Mouse (Mus musculus) intestine, embryonic 14.5 days (tissue): Measurements from ENCODE around the gene Neurl3. TPM values are rescaled to one million over a fixed set of nuclear protein-coding genes. Genes with fewer than 3 reads are reported as not detected.

ENCODE experiments used
- ATAC-seq: fragments of 200-750 bp; cut with Nextera tagmentation; replicated peaks from 2 replicates; pipeline ENCODE4 v1.8.0; 2017; ENCODE audit warnings: low read depth, moderate number of reproducible peaks, moderate TSS enrichment, moderate library complexity; ENCODE audit not compliant: low FRiP score, low TSS enrichment
- DNase-seq: peaks from one replicate; pipeline ENCODE4 v3.0.0-alpha.2; 2018; ENCODE audit warnings: low spot score
- H3K27ac ChIP-seq: fragments of 300-500 bp; sonication (generic); 2 replicates; pipeline ENCODE4 v1.5.1; 2014; ENCODE audit warnings: low read depth, mild to moderate bottlenecking, control low read depth
- H3K27me3 ChIP-seq: fragments of 300-500 bp; sonication (generic); replicated peaks from 2 replicates; pipeline ENCODE4 v1.6.1; 2014; ENCODE audit warnings: low read length, control low read depth; ENCODE audit not compliant: control insufficient read depth, insufficient read depth
- H3K36me3 ChIP-seq: fragments of 300-500 bp; sonication (generic); 2 replicates; pipeline ENCODE4 v1.6.1; 2014; ENCODE audit warnings: low read length, control low read depth; ENCODE audit not compliant: control insufficient read depth, insufficient read depth
- H3K4me1 ChIP-seq: fragments of 300-500 bp; sonication (generic); replicated peaks from 2 replicates; pipeline ENCODE4 v1.6.1; 2014; ENCODE audit warnings: low read length, control low read depth, mixed read lengths; ENCODE audit not compliant: control insufficient read depth, insufficient read depth
- H3K4me2 ChIP-seq: fragments of 300-500 bp; sonication (generic); 2 replicates; pipeline ENCODE4 v1.6.1; 2014; ENCODE audit warnings: low read length
- H3K4me3 ChIP-seq: fragments of 300-500 bp; sonication (generic); 2 replicates; pipeline ENCODE4 v1.5.1; 2014; ENCODE audit warnings: low read depth, low read length, control low read depth, mixed read lengths
- H3K9ac ChIP-seq: fragments of 300-500 bp; sonication (generic); 2 replicates; pipeline ENCODE4 v1.6.1; 2014; ENCODE audit warnings: mild to moderate bottlenecking, low read length
- H3K9me3 ChIP-seq: fragments of 300-500 bp; sonication (generic); 2 replicates; pipeline ENCODE4 v1.6.1; 2016; ENCODE audit warnings: low read length, control low read depth; ENCODE audit not compliant: control insufficient read depth
- WGBS: fragments of 180-500 bp; shearing (Covaris S2); extraction: QIAGEN DNeasy Blood & Tissue Kit; methylation state at CpG from one replicate; pipeline ENCODE4 v1.1.7; 2014; 5-methylcytosine and 5-hydroxymethylcytosine counted together
- polyA plus RNA-seq: library from polyadenylated mRNA; unstranded; fragments of >200 nt; fragmentation: Nextera tagmentation; extraction: Ambion mirVana; gene quantifications from 2 replicates; pipeline ENCODE4 v1.2.1, GENCODE M21; 2014

The Neurl3 gene
- polyA plus RNA-seq, 1 experiment from 2014 or later, result 16.2 TPM

DNA sequence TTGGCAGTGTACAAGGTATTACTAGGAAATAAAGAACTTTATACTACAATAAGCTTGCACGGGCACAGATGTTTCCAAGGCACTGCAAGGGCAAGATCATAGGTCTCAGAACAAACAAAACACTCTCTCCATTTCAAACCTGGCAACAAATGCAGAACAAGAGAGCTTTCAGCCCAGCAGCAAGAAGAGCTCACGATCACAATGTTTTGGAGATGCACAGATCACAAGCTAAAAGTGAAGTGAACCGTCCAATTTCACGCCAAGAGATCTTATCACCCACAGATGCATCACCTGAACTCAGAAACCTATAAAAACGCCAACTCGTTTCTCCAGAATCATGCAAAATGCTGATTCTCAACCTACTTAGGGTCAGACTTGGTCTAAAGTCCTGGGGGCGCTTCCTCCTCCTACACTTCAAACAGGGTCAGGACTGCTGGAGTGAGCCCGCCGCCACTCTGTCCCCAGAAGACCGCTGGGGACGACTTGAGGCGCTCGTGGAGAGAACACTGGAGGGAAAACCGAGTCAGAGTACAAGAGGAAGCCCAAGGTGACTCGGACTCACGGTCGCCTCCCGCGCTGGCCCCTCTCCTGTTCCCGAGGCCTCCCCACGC lies 30.9 kb downstream of the Neurl3 start:
- DNase-seq, result no peak
- peaks cover 16% of the 10 kb centered on the region for H3K4me1 ChIP-seq
- peak overlapping the region; percentile 93 for H3K4me3 ChIP-seq
- H3K9me3 ChIP-seq, result no peaks in the 10 kb centered on the region
- H3K4me2 ChIP-seq, result peak overlapping the region; percentile 94
- 3% methylated on average over 21 of the region's 21 CpGs for WGBS
- H3K27ac ChIP-seq, result peak overlapping the region; percentile 82
- H3K9ac ChIP-seq, result peak overlapping the region; percentile 80
- no peaks in the 10 kb centered on the region for H3K36me3 ChIP-seq
- H3K27me3 ChIP-seq, result no peaks in the 10 kb centered on the region
- peak; percentile 47 for ATAC-seq

DNA sequence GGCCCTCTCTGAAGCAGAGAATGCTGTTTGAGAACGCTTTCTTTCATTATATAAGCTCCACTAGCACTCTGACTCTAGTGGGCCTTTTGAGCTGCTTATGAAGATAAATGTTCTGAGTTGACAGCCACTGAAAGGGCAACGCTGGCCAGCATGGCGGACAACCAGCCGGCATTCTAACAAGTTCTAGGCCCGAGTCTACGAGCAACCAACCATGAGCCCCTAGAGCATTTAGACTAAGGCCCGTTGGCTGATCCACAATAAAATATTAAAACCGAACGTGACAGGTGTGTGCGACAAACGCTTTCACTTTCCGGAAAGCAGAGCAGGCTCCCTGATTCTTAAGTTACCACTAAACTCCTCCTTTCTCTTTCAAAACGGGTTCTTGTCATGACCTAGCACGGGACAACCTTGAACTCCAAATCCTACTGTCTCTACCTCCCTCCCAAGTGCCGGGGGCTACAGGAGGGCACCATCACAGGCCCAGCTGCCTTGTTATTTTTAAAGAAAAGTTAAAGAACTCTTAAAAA lies 32.5 kb downstream of the Neurl3 start:
- H3K4me1 ChIP-seq, result peaks cover 16% of the 10 kb centered on the region
- ATAC-seq (no peak), DNase-seq (no peak)
- H3K27me3 ChIP-seq, result no peaks in the 10 kb centered on the region
- no peak overlapping the region for H3K27ac ChIP-seq
- no peaks in the 10 kb centered on the region for H3K36me3 ChIP-seq
- no peak overlapping the region for H3K9ac ChIP-seq
- WGBS, result 90% methylated on average over 15 of the region's 15 CpGs
- H3K9me3 ChIP-seq, result no peaks in the 10 kb centered on the region
- H3K4me2 ChIP-seq, result no peak overlapping the region
- H3K4me3 ChIP-seq, result no peak overlapping the region

DNA sequence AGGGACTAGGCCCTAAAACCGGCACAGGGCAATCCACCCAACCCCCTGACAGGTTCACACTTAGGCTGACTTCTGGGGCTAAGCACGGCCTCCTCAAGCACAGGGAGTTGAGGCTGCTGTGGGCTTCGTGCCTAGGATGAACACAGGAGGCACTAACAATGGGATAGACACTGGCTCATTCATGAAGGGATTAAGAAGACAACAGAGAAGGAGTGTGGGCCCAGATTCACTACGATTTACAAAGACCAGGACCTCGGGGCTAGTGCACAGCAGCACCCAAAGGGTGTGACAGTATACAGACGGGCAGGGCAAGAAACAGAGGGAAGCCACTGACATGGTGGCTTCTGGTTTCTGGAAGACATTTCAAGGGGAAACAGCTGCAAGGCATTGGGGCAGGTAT lies 34.3 kb downstream of the Neurl3 start:
- Histone ChIP-seq H3K4me1 (peaks cover 16% of the 10 kb centered on the region), H3K36me3 (no peaks in the 10 kb centered on the region), H3K27me3 (no peaks in the 10 kb centered on the region), H3K9me3 (no peaks in the 10 kb centered on the region), H3K4me3 (no peak overlapping the region), H3K9ac (no peak overlapping the region), H3K27ac (no peak overlapping the region), H3K4me2 (no peak overlapping the region)
- 74% methylated on average over 6 of the region's 6 CpGs for WGBS
- DNase-seq (no peak), ATAC-seq (no peak)

DNA sequence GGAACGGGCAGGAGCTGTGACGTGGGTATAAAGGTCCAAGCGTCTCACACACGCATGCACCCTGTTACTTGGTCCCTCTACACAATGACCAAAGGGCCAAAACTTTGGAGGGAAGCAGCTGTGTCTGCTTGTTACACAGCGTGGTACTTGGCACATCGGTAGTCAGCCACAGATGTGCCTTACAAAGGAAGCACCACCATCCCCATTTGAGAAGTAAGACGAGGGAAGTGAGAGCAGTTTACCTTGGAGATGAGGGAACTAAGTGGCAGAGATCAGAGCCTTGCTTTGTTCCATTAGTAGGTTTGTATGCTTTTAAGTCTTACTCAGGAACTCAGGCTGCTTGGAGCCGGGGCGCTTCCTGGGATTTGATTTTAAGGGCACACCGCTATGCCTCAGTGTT lies 35.1 kb downstream of the Neurl3 start:
- Histone ChIP-seq H3K4me2 (no peak overlapping the region), H3K36me3 (peaks cover 4% of the 10 kb centered on the region; the same call in 1 of the 2 replicates), H3K9me3 (no peaks in the 10 kb centered on the region), H3K27me3 (no peaks in the 10 kb centered on the region), H3K27ac (no peak overlapping the region), H3K4me1 (peaks cover 16% of the 10 kb centered on the region), H3K4me3 (no peak overlapping the region), H3K9ac (no peak overlapping the region)
- DNase-seq, result no peak
- WGBS, result 85% methylated on average over 10 of the region's 10 CpGs
- no peak for ATAC-seq

DNA sequence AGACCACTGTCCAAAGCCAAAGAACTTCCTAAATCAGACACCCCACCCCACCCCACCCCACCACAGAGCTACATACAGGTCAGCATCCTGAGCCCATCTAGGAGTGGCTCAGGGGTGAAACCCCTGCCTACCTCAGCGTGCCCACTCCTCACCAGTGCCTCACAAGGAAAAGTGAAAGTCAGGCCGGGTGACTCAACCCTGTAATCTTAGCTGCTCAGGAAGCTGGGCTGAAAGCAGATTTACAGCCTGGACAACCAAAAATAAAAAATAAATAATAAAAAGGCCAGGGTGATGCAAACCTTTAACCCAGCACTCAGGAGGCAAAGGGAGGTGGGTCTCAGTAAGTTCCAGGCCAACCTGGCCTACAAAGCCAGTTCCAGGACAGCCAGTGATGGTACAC lies 38.6 kb downstream of the Neurl3 start:
- H3K4me3 ChIP-seq, result no peak overlapping the region
- peaks cover 24% of the 10 kb centered on the region for H3K36me3 ChIP-seq
- H3K4me1 ChIP-seq, result no peaks in the 10 kb centered on the region
- H3K9ac ChIP-seq, result no peak overlapping the region
- 71% methylated on average over 2 of the region's 2 CpGs for WGBS
- no peak overlapping the region for H3K4me2 ChIP-seq
- no peak overlapping the region for H3K27ac ChIP-seq
- ATAC-seq (no peak), DNase-seq (no peak)
- H3K27me3 ChIP-seq, result no peaks in the 10 kb centered on the region
- no peaks in the 10 kb centered on the region for H3K9me3 ChIP-seq

DNA sequence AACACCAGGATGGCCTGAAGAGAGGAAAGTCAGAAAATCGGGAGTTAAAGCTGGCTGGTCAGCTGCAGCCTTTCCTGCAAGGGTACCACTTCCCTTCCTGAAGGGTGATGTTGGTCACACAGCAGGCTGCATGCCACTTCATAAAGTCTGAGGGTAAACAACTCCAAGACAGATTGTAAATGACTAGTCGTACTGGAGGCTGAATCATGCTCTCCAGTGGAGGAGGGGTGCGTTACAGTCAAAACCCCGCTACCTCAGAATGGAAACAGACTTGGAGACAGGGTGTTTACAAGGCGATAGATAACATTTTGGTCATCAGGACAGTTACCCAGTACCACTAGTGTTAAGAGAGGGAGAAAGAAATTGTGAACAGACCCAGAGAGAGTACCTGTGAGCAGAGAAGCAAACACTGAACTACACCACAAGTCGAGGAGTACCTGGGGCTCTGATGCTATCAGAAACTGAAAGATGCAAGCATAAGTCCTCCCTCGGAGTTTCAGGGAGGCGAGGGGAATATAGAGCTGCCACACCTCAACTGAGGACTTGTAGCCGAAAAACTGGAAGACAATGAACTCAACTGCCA lies 39.3 kb downstream of the Neurl3 start:
- Histone ChIP-seq H3K36me3 (peaks cover 29% of the 10 kb centered on the region), H3K9me3 (no peaks in the 10 kb centered on the region), H3K27me3 (no peaks in the 10 kb centered on the region), H3K4me1 (no peaks in the 10 kb centered on the region), H3K4me3 (no peak overlapping the region), H3K27ac (no peak overlapping the region), H3K9ac (no peak overlapping the region), H3K4me2 (no peak overlapping the region)
- WGBS, result 66% methylated on average over 9 of the region's 9 CpGs
- DNase-seq (no peak), ATAC-seq (no peak)

DNA sequence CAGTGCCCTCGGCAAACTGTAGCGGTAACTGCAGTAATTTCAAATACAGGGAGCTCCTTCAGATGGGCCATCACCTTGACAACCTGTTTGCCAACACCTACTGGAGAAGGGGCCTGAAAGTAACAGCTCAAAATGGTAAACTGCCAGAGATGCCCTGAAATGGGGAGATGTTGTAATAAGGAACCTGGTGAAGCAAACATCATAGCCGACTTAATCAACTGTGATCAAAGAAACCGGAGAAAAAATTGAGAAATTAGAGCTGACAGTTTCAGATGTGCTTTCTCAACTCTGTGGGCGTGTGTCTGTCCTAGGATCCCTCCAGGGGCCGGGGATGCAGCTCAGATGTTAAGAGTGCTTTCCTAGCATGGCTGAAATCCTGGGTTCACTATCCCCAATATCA lies 41.3 kb downstream of the Neurl3 start:
- Histone ChIP-seq H3K27ac (no peak overlapping the region), H3K9me3 (no peaks in the 10 kb centered on the region), H3K4me2 (no peak overlapping the region), H3K27me3 (no peaks in the 10 kb centered on the region), H3K9ac (no peak overlapping the region), H3K4me1 (no peaks in the 10 kb centered on the region), H3K4me3 (no peak overlapping the region), H3K36me3 (peaks cover 43% of the 10 kb centered on the region)
- ATAC-seq (no peak), DNase-seq (no peak)
- 92% methylated on average over 6 of the region's 6 CpGs for WGBS

DNA sequence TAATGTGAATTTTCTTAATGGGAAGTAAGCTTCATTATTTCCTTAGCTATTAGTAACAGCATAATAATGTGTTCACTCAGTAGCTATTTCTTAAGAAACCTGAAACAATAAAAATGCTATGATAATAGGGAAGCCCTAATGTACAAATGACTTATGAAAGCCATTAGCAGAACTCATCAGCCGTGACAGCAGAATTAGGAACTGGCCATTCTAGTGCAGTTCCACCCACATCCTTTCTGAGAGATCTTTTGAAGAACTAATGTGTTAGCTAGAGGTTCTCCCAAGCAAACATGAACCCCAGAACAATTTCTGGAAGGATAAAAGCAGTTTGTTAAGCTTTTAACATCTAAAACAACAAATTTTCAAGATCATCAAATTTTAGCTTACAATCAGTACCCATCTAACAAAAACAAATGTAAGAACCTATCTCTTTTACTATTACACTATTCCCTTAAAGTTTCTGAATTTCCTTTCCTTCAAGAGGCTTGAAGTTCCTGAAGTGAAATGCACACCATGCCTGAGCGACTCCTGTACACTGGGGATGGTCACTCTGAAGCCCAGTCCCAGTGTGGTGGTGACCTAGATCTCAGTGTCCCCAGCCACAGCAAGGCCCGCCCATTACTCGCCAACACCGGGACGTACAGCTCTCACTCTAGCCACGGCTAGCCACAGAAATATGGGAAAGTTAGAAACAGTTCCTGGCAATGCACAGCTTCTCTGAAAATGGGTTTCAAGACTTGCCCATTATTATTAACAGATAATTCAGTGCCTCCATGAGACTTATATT lies 43.4 kb downstream of the Neurl3 start:
- H3K4me1 ChIP-seq, result no peaks in the 10 kb centered on the region
- ATAC-seq, result no peak

More for the DNA sequence above, 43.4 kb downstream of the Neurl3 start:
- H3K27ac ChIP-seq, result no peak overlapping the region
- 89% methylated on average over 7 of the region's 7 CpGs for WGBS
- no peak for DNase-seq
- H3K4me3 ChIP-seq, result no peak overlapping the region
- no peak overlapping the region for H3K9ac ChIP-seq
- H3K36me3 ChIP-seq, result peaks cover 61% of the 10 kb centered on the region
- no peaks in the 10 kb centered on the region for H3K27me3 ChIP-seq
- H3K4me2 ChIP-seq, result no peak overlapping the region
- H3K9me3 ChIP-seq, result no peaks in the 10 kb centered on the region
